In genomic region chr9:114201036-114201435, GRCm38 (mm10) we compare ENCODE assay signal across 31 mouse cellular contexts.
"Had no signal": no experiment of that assay in that cellular context is flagged by ENCODE, and none has a peak within 500 bp of the region (broad histone marks: within the 10 kb centered on the region; RNA-seq: fewer than 3 reads in every experiment).

No protein-coding gene starts in this region.

- H3K4me3 ChIP-seq: left cerebral cortex, adult 2 months; limb, embryonic 10.5 days; limb, embryonic 12.5 days; limb, embryonic 13.5 days; limb, embryonic 15.5 days; liver, embryonic 12.5 days; liver, embryonic 13.5 days; liver, embryonic 15.5 days; lung, embryonic 15.5 days; megakaryocyte, embryonic 14.5 days; midbrain, embryonic 10.5 days; midbrain, embryonic 12.5 days; midbrain, embryonic 13.5 days; midbrain, embryonic 15.5 days; myocyte; neural tube, embryonic 12.5 days; neural tube, embryonic 13.5 days had no signal

- DNase-seq: liver; liver, embryonic 13.5 days; liver, postnatal 0 days; lung, adult 18-20 months; lung, adult 2 months; lung, embryonic 14.5 days; lung, postnatal 10 days; lung, postnatal 14 days; lung, postnatal 4 days; midbrain, embryonic 14.5 days had no signal

- H3K36me3 ChIP-seq: limb, embryonic 10.5 days; limb, embryonic 12.5 days; limb, embryonic 13.5 days; limb, embryonic 15.5 days; liver, embryonic 12.5 days; liver, embryonic 13.5 days; liver, embryonic 15.5 days; lung, embryonic 15.5 days; midbrain, embryonic 10.5 days; midbrain, embryonic 12.5 days; midbrain, embryonic 13.5 days; midbrain, embryonic 15.5 days; neural tube, embryonic 12.5 days; neural tube, embryonic 13.5 days had no signal

- H3K27ac ChIP-seq: left cerebral cortex, adult 2 months; limb, embryonic 10.5 days; limb, embryonic 12.5 days; limb, embryonic 13.5 days; limb, embryonic 15.5 days; liver, embryonic 12.5 days; liver, embryonic 13.5 days; liver, embryonic 14.5 days; liver, embryonic 15.5 days; lung, embryonic 15.5 days; macrophage; midbrain, embryonic 10.5 days; midbrain, embryonic 12.5 days; midbrain, embryonic 13.5 days; midbrain, embryonic 15.5 days; neural tube, embryonic 12.5 days; neural tube, embryonic 13.5 days had no signal

- H3K4me2 ChIP-seq: limb, embryonic 12.5 days; limb, embryonic 13.5 days; limb, embryonic 15.5 days; liver, embryonic 11.5 days; liver, embryonic 12.5 days; liver, embryonic 13.5 days; liver, embryonic 15.5 days; lung, embryonic 14.5 days; lung, embryonic 15.5 days; midbrain, embryonic 11.5 days; midbrain, embryonic 12.5 days; midbrain, embryonic 13.5 days; midbrain, embryonic 15.5 days; neural tube, embryonic 12.5 days; neural tube, embryonic 13.5 days had no signal

- H3K27me3 ChIP-seq: limb, embryonic 12.5 days; limb, embryonic 13.5 days; limb, embryonic 15.5 days; liver, embryonic 12.5 days; liver, embryonic 13.5 days; liver, embryonic 15.5 days; lung, embryonic 15.5 days; megakaryocyte, embryonic 14.5 days; midbrain, embryonic 12.5 days; midbrain, embryonic 13.5 days; midbrain, embryonic 15.5 days; neural tube, embryonic 12.5 days; neural tube, embryonic 13.5 days had no signal

- H3K4me1 ChIP-seq: limb, embryonic 10.5 days; limb, embryonic 12.5 days; limb, embryonic 13.5 days; limb, embryonic 15.5 days; liver, embryonic 12.5 days; liver, embryonic 13.5 days; liver, embryonic 15.5 days; lung, embryonic 15.5 days; megakaryocyte, embryonic 14.5 days; midbrain, embryonic 10.5 days; midbrain, embryonic 12.5 days; midbrain, embryonic 13.5 days; midbrain, embryonic 15.5 days; neural tube, embryonic 12.5 days; neural tube, embryonic 13.5 days had no signal

- H3K9me3 ChIP-seq: limb, embryonic 10.5 days; liver, embryonic 15.5 days; midbrain, embryonic 15.5 days; neural tube, embryonic 12.5 days had no signal

- H3K9ac ChIP-seq: limb, embryonic 12.5 days; limb, embryonic 13.5 days; limb, embryonic 15.5 days; liver, embryonic 12.5 days; liver, embryonic 13.5 days; liver, embryonic 14.5 days; liver, embryonic 15.5 days; liver, postnatal 0 days; lung, embryonic 14.5 days; lung, embryonic 15.5 days; midbrain, embryonic 12.5 days; midbrain, embryonic 13.5 days; midbrain, embryonic 15.5 days; neural tube, embryonic 12.5 days; neural tube, embryonic 13.5 days had no signal

- ATAC-seq: liver, embryonic 12.5 days; liver, postnatal 0 days; midbrain, embryonic 13.5 days; midbrain, embryonic 15.5 days; midbrain, embryonic 16.5 days had no signal
